Mouse (Mus musculus): ENCODE data around the gene 1700125H20Rik.

- TF ChIP-seq GATA1 (IDR thresholded peaks at IDR 0.05; ENCODE audit: borderline replicate concordance, low read length) (no peak), FLI1 (IDR thresholded peaks at IDR 0.05; ENCODE audit: low read length) (no peak)
These were observed 48.8 kb downstream of the 1700125H20Rik start for GRCm38 (mm10) chr11:85219014-85219413.

Measured in megakaryocyte, embryonic 14.5 days (primary cell).